Mouse (Mus musculus): ENCODE measurements at regions not wholly inside any gene's neighbourhood (a gene's known extent, or its start where the extent isn't known, plus 50 kb on each side); places are given as distances from the start of the nearest gene placed in this dataset.
"Not testable (repeated sequence)": the region's sequence is repeated elsewhere in the genome, so short reads cannot be mapped to it uniquely, and the experiment has no call there.

DNA sequence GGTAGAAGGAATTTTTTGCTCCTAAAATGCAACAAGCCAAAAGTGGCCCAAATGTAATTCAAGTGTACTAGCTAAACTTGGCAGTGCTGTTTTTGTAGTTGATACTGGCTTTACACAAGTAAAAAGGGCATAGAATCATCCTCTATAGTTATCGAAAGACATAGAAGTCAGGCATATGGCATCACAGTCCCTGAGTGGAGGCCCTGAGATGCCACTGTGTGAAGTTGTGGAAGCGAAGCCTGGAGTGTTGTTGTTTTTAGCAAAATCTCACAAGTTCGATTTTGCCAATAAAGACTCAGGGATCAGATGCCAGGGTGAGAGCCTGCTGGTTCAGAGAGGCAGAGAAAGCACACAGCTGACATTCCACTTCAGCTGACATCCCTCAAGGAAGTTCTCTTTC lies 121.6 kb upstream of the C9orf72 start:
- DNase-seq (ENCODE audit: extremely low spot score): no peak

DNA sequence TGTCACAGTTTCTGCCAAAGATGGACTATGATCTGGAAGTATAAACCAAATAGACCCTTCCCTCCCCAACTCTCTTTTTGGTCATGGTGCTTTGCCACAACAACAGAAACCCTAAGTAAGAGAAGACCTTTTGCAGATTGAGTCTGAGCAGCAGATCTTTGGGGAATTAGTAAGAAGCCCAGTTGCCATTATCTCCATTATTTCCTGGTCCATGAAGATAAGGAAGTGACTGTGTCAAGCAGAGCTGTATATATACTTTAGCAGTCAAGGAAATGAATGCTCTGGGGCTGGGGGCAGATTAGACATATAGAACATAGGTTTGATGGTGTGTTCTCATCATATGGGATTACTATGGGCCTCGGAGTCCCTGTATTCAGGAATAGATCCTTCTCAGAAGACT lies 117.8 kb upstream of the C9orf72 start:
- no peak for DNase-seq (ENCODE audit: extremely low spot score)

DNA sequence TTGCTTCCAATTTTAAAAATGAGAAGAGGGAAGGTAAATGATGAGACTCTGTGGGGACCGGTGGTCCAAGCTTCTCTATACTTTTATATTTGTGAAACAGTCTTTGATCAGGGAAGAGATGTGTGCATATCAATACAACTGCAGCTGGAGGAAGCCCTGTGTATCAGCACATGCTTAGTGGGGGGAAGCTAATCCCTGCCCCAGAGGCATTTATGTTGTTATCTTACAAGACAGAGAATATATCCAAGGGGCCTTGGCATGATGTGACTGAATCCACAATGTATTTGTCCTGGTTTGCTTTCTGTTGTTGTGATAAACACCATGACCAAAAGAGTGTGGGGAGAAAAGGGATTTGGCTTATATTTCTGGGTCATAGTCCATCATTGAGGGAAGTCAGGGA lies 105.2 kb upstream of the C9orf72 start:
- no peak for DNase-seq (ENCODE audit: extremely low spot score)

DNA sequence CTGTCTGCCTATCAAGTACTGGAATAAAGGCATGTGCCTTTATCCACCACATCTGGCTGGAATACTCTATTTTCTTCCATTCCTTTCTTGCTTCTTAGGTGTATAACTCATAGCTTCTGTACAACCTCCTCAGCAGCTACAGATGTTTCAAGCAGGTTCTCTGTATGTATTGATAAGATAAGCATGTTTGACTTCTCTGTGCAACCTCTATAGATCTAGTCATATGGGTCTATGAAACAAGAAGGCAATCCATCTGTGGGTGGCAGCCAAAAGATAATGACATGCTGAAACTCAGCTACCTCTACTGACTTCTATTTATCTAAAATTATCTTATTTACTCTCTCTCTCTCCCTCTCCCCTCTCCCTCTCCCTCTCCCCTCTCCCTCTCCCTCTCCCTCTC lies 99.3 kb upstream of the C9orf72 start:
- DNase-seq (ENCODE audit: extremely low spot score): no peak

DNA sequence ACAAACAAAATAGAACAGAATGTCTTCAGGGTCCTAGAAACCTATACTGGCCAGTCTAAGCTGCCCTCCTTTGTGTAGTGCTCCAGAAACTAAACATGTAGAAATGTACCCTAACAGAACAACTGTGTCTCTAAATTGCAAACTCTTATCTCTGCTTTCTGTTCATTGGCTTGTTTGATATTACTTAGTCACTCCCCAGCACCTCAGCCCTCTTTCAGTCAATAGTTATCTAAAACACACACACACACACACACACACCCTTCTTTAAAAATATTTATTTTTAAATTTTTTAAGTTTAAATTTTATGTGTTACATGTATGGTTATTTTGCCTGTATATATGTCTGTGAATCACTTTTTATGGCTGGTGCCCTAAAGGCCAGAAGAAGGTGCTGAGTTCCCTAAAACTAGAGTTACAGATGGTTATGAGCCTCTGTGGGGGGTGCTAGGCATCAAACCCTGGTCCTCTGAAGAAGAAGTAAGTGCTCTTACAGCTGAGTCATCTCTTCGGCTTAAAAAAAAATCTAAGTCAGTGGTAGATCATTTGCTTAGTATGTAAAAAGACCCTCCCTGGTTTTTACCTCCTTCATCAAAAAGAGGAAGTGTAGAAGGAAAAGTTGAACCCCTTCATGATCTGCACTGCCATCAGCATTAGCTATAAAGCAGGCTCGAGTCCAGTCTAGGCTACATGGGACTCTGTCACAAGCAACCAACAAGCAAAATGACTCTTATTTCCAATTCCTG lies 96.6 kb upstream of the C9orf72 start:
- no peak for DNase-seq (ENCODE audit: extremely low spot score)

DNA sequence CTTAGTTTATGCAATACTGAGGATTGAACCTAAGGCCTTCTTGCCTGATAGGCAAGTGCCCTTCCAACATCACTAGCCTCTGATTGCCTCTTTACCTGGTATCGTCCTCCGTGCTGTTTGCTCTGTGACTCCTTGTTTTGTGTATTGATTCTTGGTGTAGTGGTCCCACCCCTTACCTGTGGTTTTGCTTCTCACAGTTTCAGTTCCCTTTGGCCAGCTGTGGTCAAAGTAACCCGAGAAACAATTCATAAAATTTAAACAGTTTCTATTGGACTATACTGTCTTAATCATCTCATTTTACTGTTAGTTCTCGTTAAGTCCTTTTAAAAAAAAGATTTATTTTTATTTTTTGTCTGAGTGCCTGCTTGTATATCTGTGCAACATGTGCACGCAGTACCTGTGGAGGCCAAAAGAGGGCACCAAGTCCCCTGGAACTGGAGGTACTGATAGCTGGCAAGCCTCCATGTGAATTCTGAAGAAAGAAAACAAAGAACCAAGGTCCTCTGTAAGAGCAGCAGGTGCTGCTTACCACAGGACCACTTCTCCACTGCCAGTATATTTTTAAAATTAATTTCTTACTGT lies 84.5 kb upstream of the C9orf72 start:
- DNase-seq (ENCODE audit: extremely low spot score): peak; percentile 29

DNA sequence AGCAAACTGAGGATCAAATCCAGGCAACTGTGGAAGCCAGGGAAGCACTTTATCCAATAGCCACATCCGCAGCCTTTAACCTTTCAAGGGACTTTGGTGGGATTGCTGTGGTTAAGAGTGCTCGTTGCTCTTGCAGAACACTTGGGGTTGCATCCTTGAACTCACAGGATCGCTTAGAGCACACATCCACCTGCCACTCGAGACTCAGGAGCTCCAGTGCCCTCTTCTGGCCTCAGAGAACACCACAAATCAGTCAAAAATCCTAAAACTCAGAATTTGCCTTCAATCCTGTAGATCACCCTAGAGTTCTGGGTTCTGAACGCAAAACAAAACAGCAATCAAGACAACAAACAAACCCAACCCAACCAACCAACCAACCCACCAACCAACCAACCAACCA lies 82.2 kb upstream of the C9orf72 start:
- DNase-seq (ENCODE audit: extremely low spot score): no peak

GRCm38 (mm10) chr4:35305210-35305609 lies 79.2 kb upstream of the C9orf72 start:
- DNase-seq (ENCODE audit: extremely low spot score): no peak

GRCm38 (mm10) chr4:35300848-35301247 lies 74.9 kb upstream of the C9orf72 start:
- no peak for DNase-seq (ENCODE audit: extremely low spot score)

GRCm38 (mm10) chr4:35300374-35300773 lies 74.4 kb upstream of the C9orf72 start:
- DNase-seq (ENCODE audit: extremely low spot score): not testable (repeated sequence)

DNA sequence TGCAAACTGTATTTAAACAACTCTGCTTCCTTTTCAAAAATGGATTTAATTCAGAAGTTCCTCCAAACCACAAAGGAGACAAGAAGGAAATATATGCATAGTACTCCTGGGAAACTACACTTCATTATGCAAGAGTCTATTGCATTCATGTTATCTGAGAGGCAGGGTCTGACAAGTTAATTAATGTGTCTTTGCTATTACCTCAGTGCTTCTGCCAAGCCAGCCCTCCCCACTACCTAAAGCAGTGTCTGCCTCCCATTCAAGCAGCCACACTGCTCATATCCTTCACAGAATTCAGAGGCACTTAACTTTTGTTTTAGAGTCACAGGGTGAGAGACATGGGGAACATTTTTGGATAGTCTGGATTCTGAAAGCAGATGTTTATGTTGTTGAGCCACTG lies 58.6 kb upstream of the C9orf72 start:
- DNase-seq (ENCODE audit: extremely low spot score): no peak

Measured in embryo, embryonic 9.5 days (tissue).